Mouse (Mus musculus) 416B (cell line): ENCODE measurements around the gene Lrfn1.
"Not testable (repeated sequence)": the region's sequence is repeated elsewhere in the genome, so short reads cannot be mapped to it uniquely, and the experiment has no call there.

Experiments
- DNase-seq: peaks from one replicate; pipeline ENCODE4 v3.0.0; 2011; ENCODE audit warnings: low read depth

The Lrfn1 gene

GRCm38 (mm10) chr7:28447101-28447830 lies 4.5 kb upstream of the Lrfn1 start:
- DNase-seq = no peak

DNA sequence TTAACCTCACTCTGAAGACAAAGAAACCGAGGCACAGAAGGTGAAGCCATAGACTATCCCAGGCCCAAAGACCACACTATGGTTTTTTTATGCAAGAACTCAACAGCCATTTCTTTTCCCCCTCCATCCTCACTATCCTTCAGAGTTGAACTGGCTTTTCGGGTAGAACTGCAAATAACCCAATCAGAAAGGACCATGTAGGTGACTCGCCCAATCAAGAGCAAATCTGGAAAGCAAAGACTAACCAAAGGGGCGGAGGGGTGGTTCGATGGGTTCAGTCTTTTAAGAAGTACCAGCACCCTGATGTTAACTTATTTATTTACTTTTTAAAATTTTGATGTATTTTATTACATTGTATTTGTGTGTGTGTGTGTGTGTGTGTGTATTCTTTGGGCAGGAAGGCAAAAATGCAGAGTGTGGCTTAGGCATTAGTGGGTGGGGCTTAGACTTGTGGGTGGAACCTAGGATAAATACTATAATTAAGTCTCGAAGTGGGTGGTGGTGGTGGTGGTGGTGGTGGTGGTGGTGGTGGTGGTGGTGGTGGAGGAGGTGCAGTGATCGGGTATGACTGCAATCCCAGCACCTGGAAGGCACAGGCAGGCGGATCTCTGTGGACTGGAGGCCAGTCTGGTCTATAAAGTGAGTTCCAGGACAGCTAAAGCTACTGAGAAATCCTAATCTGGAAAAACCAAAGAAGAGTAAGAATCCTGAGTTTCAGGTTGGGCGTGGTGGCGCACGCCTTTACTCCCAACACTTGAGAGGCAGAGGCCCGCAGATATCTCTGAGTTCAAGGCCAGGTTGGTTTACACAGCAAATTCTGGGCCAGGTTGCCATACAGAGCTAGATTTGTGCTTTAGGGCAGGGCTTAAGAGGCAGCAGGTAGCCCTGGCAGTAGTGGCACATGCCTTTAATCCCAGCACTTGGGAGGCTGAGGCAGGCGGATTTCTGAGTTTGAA lies 3.6 kb upstream of the Lrfn1 start:
- DNase-seq = no peak

DNA sequence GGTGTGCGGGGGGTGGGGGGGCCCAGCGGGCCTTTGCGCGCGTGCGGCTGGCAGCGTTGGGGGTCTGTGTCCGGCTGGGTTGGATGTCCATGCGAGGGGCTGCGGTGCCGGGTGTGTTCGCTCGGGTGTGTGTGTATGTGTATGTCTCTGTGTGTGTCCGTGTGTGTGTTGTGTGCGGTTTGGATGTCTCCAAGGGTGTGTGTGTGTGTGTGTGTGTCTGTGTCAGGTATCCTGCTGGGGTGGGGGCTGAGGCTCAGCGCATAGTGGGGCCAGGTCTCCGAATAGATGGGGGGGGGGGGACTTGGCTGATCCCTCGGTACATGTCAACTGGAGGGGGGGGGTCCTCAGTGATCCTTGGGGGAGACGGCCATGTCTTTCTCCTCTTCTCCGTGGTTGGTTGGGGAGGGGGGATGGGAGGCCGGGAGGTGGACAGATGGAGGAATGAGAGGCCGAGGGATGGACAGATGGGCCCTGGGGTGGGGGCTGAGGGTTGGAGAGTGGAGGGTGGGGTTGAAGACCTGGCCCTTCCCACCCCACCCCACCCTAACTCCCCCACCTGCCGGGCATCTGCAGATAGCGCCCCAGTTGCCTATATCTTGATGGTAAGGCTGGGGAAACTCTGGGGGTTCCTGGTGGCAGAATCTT lies 703 bp downstream of the Lrfn1 start:
- no peak for DNase-seq

DNA sequence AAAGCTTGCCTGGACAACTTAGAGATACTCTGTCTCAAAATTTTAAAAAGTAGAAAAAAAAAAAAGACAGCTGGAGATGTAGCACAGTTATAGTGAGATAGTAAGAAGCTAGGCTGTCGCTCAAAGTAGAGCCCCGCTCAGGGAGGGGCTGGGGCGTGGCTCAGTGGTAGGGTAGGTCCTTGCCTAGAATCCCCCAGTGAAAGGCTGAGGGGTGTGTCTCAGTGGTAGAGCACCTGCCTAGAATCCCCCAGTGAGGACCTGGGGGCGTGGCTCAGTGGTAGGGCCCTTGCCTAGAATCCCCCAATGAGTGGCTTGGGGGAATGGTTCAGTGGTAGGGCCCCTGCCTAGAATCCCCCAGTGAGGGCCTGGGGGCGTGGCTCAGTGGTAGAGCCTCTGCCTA lies 8.6 kb downstream of the Lrfn1 start:
- no peak for DNase-seq

DNA sequence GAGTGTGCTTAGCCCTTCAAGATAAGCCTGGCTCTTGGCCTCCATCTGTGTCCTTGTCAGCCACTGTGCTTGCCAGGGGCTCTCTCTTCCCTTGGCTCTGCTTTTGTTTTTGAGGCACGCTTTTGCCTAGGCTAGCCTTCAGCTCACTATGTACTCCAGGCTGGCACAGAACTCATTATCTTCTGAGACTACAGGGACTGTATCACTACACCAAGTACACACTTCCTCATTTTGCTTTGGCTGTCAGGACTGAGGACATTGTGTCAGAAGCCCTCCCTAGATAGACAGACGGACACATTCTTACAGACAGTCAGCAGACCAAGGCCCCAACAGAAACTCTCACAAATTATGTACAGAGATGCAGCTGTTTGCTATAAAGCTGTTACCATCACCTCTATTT lies 11.0 kb downstream of the Lrfn1 start:
- DNase-seq = no peak

- DNase-seq = peak; percentile 94
Measured at GRCm38 (mm10) chr7:28464416-28465212, 12.8 kb downstream of the Lrfn1 start.

DNA sequence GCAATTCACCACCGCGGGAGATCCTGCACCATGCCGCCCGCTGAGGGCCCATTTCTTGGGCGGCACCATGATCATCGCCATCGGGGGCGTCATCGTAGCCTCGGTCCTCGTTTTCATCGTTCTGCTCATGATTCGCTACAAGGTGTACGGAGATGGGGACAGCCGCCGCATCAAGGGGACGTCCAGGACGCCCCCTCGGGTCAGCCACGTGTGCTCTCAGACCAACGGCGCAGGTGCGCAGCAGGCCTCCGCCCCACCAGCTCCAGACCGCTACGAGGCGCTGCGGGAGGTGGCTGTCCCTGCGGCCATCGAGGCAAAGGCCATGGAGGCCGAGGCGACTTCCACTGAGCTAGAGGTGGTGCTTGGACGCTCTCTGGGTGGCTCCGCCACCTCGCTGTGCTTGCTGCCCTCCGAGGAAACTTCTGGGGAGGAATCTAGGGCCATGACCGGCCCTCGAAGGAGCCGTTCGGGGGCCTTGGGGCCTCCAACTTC lies 15.0 kb downstream of the Lrfn1 start:
- DNase-seq = no peak

DNA sequence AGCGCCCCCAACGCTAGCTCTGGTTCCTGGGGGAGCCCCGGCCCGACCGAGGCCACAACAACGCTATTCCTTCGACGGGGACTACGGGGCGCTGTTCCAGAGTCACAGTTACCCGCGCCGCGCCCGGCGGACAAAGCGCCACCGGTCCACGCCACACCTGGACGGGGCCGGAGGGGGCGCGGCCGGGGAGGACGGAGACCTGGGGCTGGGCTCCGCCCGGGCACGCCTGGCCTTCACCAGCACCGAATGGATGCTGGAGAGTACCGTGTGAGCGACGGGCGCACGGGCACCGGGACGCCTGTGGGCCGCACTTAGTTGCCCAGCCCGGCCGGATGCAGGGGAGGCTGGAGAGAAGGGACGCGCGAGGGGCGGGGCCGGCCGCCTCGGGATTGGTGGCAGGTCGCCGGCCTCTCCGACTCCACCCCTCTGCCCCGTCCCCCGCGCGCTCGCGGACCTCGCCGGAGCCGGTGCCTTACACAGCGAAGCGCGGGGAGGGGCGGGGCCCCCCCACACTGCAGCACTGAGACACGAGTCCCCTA lies 15.5 kb downstream of the Lrfn1 start:
- DNase-seq = no peak

DNA sequence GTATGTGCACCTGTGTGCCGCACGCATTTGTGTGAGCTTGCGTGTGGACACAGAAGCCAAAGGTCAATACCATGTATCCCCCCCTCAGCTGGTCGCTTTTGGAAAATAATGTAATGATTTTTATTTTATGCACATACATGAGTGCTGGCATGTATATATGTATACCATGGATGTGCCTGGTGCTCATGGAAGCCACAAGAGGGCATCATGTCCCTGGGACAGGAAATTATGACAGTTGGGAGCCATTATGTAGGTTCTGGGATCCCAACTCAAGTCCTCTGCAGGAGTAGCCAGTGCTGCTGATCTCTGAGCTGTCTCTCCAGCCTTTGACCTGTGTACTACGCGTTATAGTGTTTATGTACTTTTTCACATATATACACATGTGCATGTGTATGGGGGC lies 24.4 kb downstream of the Lrfn1 start:
- DNase-seq = peak; percentile 40

DNA sequence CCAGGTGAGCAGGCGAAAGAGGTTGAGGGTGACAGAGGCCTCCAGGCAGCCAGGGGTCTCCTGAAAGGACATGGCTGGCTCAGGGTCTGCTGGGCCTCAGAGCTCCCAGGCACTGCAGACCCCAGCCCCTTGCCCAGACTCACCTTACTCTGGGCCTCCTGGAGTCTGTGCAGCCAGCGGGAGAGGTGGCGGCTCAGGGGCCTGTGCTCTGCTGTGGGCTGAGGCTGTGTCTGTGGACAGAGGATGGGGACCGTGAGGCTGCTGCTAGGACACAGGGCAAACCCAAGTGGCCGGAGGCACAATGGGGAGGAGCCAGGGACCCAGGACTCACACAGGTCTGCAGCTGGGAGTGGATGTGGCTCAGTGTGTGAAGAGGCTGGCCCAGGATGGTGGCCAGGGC lies 25.6 kb downstream of the Lrfn1 start:
- no peak for DNase-seq

DNA sequence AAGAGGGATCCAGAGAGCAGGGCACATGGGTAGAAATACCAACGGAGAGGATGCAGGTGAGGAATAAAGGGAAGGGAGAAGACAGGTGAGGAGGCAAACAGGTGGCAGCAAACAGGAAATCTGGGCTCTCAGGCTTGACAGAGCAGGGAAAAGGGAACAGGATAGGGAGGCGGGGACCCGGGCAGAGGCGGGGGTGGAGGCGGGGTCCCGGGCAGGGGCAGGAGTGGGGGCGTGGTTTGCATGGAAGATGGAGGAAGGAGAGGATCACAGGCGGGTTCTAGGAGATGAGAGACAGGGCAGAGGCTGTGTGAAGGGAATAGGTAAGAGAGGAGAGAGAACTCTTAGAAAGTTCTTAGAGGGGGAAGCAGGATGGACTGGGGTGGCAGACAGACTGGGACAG lies 27.1 kb downstream of the Lrfn1 start:
- DNase-seq = no peak

GRCm38 (mm10) chr7:28482854-28483253 lies 31.1 kb downstream of the Lrfn1 start:
- no peak for DNase-seq

DNA sequence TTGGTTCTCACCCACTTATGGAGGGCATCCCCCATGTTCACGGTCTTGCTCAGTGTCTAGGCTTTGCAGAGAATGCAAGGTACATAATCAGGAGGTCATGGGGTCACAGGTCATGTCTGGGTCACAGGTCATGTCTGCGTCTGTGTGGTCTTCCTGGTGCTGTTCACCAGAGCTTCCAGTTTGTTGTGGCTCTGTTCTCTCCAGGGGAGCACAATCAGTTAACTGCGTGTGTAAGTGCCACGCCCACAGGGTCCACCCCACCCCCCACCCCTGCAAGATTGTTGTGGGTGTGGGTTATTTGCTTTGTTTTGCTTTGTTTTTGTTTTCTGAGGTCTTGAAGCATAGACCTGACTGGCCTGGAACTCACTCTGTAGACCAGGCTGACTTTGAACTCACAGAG lies 32.4 kb downstream of the Lrfn1 start:
- no peak for DNase-seq

DNA sequence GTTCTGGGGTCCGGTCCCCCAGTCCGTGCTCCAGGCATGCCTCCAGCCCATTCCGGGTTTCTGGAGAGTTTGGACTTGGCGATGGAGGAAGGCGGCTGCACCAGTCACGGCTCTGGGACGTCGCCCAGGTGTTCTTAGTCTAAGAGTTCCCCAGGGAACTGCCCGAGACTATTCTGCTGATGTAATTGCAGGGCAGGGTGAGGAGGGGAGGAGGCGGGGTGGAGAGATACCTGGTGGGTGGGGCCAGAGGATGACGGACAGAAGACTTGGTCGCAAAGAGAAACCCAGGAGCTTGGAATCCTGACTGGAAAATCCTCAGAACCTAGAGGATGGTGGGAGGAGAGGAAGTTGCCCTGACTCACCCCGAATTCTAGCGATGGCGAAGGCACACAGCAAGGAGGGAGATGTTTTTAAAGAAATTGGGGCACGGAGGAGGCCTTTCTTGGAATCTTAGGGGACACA lies 36.3 kb downstream of the Lrfn1 start:
- no peak for DNase-seq

- peak; percentile 69 for DNase-seq
Measured at GRCm38 (mm10) chr7:28490410-28490809, 38.6 kb downstream of the Lrfn1 start.

GRCm38 (mm10) chr7:28490903-28491302 lies 39.1 kb downstream of the Lrfn1 start:
- DNase-seq = no peak

- peak; percentile 41 for DNase-seq
Measured at GRCm38 (mm10) chr7:28492310-28492709, 40.5 kb downstream of the Lrfn1 start.

- DNase-seq = no peak
Measured at GRCm38 (mm10) chr7:28495426-28495825, 43.6 kb downstream of the Lrfn1 start.

- DNase-seq = peak; percentile 42
Measured at GRCm38 (mm10) chr7:28505585-28505984, 53.8 kb downstream of the Lrfn1 start.

- DNase-seq = not testable (repeated sequence)
Measured at GRCm38 (mm10) chr7:28509121-28509520, 57.3 kb downstream of the Lrfn1 start.

DNA sequence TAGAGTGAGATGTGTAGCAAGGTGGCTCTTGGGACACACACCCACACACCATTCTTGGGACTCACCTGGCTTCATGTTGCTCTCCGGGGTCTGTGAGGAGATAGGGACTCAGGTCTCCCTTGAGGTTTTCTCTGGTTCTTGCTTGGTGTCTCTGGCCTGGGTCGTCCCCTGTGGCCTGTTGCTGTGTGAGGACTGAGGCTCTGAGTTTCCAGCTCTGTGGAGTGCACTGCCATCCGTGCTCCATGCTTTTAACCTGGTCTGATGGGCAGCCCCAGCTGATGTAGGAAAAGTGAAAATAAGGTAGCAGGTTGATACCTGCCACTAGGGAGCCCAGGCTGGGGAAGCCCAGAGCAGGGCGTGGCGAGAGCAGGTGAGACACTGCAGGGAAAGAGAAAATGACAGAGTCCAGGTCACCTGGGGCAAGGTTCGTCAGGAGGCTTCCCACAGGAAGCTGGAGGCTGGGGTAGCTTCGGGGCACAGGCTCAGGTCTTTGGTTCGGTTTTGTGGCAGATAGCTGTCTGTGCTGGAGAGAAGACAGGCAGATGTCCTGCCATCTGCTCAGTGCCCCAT lies 58.7 kb downstream of the Lrfn1 start, which contains the start of gene Ifnl2:
Gene Ifnl2 (minus strand): TSS at position 51 of the 570 bp plus-strand sequence.
- not testable (repeated sequence) for DNase-seq
